Mouse (Mus musculus): ENCODE measurements at regions not wholly inside any gene's neighbourhood (a gene's known extent, or its start where the extent isn't known, plus 50 kb on each side); places are given as distances from the start of the nearest gene placed in this dataset.

DNA sequence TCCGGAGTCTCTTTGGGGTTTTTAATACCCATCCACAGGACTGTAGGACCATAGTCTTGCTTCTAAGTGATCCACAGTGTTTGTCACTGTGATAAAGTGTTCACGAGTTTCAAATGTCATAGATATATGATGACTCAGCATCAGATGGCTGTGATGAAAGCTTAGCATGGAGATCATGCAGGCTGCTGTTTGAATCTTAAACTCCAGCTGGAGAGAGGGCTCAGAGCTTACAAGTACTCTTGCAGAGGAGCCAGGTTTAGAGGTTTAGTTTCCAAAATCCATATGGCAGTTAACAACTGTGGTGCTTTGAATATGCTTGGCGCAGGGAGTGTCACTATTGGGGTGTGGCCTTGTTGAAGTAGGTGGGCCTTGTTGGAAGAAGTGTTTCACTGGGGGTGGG is 280.9 kb upstream of the Ubash3b start:
- TF ChIP-seq CTCF (IDR thresholded peaks at IDR 0.05; ENCODE audit: borderline replicate concordance, insufficient read depth, low read length) (no peak), POLR2A (IDR thresholded peaks at IDR 0.05; ENCODE audit: low read depth, low read length) (no peak)
